Mouse (Mus musculus) left cerebral cortex, postnatal 10 days (tissue): ENCODE measurements around the gene Elovl7. TPM values are rescaled to one million over a fixed set of nuclear protein-coding genes. Genes with fewer than 3 reads are reported as not detected.

Experiments used
- DNase-seq, 2 experiments: peaks; one replicate each; pipeline ENCODE4 v3.0.0; 2021 to 2022; ENCODE audit warnings: low spot score in 2 of 2, mixed read lengths in 1 of 2; ENCODE audit errors: extremely low spot score in 1 of 2
- intact Hi-C: fragments of 180-260 bp; cut with DNase I; formaldehyde crosslinking; loops from one replicate; pipeline ENCODE4 v1.15.1; 2025
- total RNA-seq, 2 experiments: library from RNA; stranded (reverse); gene quantifications; 2 replicates each; pipeline ENCODE4 v1.2.3; 2021

Gene Elovl7
- 1 to 10 TPM; 4.6 to 5.9 TPM for total RNA-seq

DNA sequence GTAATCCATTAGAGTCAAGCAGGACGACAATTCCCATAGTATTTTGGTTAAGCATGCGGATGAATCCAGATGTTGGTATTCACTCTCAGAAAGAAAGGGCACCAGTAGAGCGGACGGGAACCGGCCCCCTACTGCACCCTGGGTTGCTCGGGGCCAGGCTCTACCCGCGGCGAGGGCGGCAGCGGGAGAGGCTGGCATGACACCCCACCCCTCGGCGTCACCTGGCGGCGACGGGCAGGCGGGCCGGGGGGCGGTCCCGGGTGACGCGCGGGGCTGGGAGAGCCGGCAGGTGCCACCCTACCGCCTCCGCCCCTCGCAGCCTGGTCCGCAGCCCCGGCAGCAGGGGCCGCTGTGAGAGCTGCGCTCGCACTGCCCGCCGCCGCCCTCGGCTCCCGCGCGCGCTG lies at the start of gene Elovl7:
TSS of gene Elovl7 (plus strand) at position 324 of the 404 bp plus-strand sequence.
- intact Hi-C loops = loop anchor here (5.0 kb wide), 1 partner anchor 103 kb away; the partner anchor contains the start of gene Depdc1b
- peak; percentile 44 to 87 for DNase-seq

DNA sequence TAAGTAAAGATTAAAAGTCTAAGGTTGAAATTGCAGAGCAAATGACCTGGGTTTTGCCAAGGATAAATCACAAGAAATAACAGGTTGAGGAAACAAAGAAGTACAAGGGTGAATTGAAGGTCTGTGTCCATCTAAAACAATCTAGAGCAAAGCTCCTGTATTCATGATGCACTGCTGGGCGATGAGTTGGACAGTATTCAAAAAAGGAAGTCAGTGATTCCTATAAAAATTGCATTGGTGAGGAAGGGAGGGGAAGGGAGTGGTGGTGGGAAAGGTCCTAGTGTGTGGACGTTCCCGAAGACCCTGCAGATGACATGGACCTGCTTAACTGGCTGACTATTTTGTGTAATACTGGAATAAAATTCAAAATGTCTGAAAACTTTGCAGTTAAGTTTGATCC lies 49.6 kb upstream of the Elovl7 start:
- intact Hi-C loops = no loop called here
- no peak for DNase-seq

DNA sequence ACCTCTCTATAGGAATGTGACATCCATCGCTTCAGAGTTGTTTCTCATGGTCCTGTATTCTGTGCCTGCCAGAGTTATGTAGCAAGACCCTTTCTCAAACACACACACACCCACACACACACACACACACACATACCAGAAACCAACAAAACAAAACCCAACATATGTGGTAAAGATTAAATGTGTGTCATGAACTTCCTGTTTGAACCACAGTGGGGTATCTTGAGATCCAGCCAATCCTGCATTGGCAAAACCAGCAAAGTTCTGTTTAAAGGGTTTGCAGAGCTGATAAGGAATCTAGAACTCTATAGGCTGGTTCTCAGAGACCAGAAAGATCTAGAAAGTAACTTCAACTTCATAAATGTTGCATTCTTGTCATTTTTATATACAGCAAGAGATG lies 44.2 kb upstream of the Elovl7 start:
- no peak for DNase-seq
- intact Hi-C loops = no loop called here

DNA sequence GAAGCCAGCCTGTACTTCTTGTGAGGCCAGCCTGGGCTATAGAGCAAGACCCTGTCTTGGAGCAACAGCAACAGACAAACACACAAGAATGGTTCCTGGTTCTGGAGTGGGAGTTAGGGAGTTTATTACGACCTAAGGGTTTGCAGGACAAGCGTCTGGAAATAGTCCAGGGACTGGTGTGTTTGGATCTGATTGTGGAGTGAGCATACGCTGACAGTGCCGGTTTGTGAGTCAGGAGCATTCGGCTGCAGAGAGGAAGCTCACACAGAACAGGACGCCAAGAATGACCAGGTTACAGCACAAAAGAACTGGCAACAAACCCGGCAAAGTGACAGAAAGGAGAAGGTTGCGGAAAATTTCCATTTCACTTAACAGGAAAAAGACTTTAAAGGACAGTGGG lies 43.7 kb upstream of the Elovl7 start:
- intact Hi-C loops = no loop called here
- no peak for DNase-seq

DNA sequence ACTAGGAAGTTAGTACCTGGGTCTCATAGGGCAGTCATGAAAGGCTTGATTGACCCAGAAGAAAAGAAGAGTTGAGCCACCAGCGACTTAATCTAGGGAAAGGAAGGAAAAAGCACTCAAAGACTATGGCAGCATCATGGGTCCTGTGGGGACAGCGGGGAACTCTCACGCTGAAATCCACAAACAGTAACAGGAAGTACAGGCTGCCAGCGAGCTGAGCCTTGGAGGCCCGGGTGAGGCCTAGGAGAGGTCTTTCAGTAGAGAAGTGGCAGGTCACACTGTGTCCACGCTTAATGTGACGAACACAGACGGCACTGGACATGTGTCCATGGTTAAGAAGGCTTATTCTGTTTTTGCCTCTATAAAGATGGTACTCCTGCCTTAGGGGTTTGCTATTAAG lies 34.6 kb upstream of the Elovl7 start:
- no peak for DNase-seq
- intact Hi-C loops = no loop called here

DNA sequence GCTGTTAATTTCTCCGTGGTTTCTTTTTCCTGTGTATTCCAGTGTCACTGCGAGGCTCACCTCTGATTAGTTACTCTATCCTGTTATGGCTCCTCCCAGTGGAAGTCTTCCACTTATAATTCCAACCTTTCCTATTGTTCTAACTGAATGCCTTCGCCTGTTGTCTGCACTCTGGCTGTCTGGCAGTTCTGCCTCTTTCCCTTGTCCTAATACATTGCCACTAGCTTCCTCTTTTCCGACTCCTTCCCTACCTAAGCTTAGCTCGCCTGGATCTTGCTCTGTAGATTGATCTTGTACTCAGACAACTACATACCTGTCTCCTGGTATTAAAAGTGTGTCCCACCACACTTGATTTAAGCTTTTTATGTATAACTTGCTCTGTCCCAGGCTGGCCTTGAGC lies 33.4 kb upstream of the Elovl7 start:
- intact Hi-C loops = no loop called here
- no peak for DNase-seq

DNA sequence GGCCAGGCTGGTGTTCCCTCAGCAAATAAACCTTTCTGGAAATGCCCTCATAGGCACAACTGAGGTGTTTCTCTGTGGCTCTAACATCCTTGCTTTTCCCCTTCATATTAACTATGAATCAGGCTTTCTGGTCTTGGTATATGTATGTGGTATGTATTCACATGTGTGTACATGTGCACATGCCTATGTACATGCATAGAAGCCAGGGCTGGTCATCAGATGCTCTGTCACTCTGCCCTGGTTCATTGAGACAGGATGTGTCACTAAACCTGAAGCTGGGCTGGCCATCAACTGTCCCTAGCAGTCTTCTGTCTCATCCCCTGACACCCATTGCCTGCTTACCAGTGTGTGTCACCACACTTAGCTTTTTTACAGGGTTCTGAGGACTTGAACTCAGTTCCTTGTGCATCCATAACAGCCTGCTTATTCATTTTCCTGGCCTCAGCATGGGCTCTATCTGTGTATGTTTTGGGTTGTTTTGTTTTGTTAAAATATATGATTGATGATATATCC lies 29.4 kb upstream of the Elovl7 start:
- intact Hi-C loops = no loop called here
- DNase-seq = no peak

DNA sequence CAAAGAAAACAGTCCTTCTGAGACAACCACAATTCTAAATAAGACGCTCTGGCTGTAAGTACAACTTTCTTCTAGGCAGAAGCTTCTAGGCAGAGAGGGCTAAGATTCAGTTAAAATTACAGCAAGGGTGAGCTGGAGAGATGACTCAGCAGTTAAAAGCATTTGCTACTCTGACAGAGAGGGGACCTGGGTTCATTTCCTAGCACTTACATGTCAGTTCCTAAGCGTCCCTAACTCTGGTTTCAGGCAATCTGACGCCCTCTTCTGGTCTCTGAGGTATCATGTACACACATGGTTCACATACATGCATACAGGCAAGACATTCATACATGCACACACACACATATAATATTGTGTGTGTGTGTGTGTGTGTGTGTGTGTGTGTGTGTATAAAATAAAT lies 28.7 kb upstream of the Elovl7 start:
- intact Hi-C loops = no loop called here
- no peak for DNase-seq

DNA sequence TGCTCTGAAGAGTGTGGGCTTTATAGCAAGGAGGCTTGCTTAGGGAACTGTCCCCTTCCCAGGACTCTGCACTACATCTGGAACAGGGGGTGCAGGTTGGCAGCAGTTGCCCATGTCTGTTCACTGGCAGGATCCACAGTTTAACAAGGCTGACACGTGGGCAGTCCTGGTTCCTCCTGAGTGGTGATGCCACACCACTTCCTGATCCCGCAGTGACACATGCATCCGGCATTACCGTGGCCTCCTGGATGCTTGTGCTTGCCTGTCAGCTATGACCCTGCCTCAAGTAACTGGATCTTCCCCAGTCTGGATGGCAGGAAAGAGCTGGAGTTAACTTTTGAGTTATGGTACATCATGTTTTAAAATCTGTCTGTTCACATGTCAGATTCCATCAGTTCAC lies 26.2 kb upstream of the Elovl7 start:
- no peak for DNase-seq
- intact Hi-C loops = no loop called here

DNA sequence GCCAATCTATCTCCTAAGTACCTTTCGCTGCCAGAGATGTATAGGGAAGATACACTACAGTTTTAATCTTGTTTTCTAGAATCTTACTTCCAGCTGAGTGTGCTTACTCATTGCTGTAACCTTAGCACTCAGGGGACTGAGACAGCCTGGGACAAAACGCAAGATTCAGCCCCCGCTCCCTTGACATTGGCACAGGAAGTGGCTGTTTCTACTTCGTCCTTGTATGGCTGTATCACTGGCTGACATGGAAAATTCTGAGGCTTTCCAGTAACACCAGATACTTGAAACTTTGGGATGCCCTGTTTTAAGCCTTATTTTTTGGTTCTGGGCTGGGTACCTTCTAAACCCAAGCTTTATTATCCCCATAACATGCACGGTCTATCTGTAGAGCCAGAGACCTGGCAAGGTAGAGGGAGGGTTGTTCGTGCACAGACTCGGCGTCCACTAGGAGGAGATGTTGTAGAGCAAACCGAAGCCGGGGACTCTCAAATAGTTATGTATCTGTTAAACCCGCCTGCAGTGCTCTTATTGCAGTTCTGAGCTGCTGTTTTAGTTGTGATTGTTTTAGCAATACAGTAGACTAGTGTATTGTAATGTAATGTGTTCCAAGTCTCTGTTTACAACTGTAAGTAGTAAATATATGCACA lies 23.0 kb upstream of the Elovl7 start:
- intact Hi-C loops = loop anchor here (2.0 to 5.0 kb wide), 2 partner anchors 140 to 1021 kb away; no protein-coding TSS in a partner anchor
- DNase-seq = peak in 1 of 2 experiments; percentile 59

DNA sequence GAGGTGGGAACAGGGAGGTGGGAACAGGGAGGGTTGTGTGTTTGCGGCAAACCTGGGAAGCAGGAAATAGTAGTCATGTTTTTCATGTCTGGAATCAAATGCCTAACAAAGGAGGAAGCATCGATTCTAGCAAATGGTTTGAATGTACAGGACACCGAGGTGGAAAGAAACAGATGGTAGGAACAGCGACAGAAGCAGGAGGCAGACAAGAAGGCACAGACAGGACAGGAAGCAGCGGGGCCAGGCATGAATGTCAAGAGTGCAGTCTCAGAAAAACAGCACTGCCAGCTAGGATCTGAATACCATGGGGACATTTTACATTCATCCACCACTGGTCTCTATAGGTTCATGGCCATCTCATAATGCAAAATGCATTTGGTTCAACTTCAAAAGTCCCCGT lies 18.7 kb upstream of the Elovl7 start:
- intact Hi-C loops = no loop called here
- no peak for DNase-seq

DNA sequence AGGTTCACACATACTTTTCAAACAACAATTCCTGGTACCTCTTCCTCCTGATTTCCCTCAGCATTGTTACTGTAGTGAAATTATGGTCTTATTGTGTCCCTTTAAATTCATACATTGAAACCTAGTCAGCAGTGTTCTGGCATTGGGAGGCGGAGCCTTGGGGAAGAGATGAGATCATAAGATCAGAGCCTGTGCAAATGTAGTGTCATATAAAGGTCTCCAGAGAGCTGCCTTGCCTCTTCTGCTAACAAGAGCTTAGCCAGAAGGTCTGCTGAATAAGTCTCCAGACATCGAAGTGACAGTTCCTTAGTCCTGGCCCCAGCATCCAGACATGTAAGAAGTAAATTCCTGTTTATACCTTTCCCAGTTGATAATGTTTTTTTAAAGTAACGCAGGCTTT lies 9.3 kb upstream of the Elovl7 start:
- intact Hi-C loops = no loop called here
- DNase-seq = no peak

DNA sequence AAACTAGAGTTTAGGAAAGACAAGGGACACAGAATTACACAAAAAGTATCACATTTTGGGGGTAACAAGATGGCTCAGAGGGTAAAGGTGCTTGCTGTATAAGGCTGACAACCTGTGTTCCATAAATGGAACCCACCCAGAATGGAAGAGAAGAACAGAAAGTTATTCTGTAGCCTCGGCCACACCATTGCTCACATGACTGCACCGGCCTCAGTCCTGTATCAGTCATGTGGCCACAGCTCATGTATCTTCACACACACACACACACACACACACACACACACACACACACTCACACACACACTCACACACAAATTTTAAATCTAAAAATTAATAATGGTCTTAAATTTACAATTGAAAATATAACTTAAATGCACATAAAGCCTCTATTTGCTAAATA lies 6.8 kb upstream of the Elovl7 start:
- no peak for DNase-seq
- intact Hi-C loops = no loop called here

DNA sequence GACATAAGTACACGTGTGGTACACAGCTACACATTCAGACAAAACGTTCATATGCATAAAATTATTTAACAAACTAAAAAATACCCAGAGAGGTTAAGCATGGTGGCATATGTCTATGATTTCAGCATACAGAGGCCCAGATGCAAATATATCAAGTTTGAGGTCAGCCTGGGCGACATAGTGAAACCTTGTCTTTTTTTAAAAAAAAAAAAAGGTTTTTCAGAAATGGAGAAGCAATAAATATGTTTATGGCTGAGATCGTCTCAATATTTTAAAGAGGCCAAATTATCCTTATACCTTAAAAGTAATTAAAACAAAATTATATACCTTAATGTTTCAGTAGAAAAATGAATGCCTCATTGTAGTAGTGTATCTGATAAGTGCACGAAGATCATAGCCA lies 6.1 kb upstream of the Elovl7 start:
- DNase-seq = no peak
- intact Hi-C loops = no loop called here

DNA sequence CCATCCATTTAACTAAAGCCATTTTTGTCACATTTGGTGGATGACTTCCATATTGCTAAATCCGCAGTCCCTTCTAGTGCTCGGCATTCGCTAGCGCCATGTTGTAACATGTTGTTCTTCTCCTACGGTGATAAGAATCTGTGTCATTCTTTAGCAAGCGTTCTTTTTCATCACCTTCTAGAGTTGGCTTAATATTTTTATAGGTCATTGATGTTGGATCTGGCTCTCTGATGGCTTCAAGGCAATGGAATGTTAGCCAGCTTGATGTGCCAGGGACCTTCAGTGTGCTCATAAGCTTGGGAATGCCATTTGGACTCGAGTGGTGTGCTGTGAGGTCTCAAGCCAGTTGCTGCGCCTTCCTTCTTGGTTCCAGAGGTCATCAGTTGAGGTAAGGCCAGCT lies 3.2 kb upstream of the Elovl7 start:
- intact Hi-C loops = loop anchor here (5.0 kb wide), 1 partner anchor 106 kb away; the partner anchor contains the start of gene Depdc1b
- no peak for DNase-seq

DNA sequence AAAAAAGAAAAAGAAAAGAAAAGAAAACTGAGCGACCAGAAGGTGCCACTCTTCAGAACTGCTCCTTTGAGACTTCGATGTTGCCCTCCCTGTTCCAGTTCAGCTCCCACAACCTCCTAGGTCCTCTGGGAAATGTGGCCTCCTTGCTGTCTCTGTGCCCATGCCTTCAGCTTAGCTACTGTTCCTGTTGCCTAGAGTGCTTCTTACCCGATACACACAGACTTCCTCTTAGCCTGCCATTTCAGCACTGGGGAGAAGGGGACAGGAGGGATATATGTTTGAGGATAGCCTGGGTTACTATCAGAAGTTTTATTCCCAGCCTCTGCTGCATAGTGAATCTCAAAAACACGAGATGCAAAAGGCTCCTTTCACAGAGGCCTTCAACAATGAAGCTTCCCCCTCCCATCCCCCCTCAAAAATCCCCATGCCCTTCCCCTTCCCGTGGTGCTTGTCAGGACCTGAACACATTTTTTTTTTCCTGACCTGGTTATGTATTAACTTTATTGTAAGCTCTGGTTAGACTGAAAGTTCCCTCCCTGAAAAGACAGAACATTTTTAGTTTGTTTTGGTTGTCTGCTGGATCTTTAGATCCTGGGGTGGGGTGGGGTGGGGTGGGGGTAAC lies 1.7 kb upstream of the Elovl7 start:
- intact Hi-C loops = loop anchor here (5.0 kb wide), 1 partner anchor 105 kb away; the partner anchor contains the start of gene Depdc1b
- no peak for DNase-seq

DNA sequence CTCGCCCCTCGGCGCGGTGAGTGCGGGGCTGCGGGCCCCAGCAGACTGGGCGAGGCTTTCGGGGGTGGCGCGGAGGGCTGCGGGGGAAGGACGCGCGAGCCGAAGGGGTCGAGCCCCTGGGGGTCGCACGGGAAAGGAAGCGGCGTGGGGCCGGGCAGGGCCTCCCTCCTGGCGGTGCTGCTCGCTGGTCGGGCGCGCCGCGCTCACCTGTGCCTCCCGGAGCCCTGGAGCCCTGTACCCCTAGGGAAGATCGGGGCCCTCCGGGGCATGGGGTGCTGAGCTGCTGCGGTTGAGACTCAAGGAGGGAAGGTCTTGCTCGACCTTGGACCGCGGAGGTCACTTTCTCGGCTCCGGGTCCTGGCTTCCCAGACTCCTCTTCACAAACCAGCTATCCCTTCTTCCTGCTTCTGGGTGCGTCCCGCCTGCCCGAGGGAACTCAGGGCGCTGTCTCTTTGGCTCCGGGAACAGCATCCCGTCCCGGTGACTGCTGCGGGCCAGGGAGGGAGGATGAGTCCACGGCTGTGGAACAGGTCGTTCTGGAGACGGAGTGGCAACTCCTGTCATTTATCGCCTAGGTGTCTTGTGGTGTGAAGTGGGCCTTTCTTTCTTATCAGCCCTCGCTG lies 392 bp downstream of the Elovl7 start:
- no peak for DNase-seq
- intact Hi-C loops = loop anchor here (5.0 kb wide), 1 partner anchor 103 kb away; the partner anchor contains the start of gene Depdc1b

DNA sequence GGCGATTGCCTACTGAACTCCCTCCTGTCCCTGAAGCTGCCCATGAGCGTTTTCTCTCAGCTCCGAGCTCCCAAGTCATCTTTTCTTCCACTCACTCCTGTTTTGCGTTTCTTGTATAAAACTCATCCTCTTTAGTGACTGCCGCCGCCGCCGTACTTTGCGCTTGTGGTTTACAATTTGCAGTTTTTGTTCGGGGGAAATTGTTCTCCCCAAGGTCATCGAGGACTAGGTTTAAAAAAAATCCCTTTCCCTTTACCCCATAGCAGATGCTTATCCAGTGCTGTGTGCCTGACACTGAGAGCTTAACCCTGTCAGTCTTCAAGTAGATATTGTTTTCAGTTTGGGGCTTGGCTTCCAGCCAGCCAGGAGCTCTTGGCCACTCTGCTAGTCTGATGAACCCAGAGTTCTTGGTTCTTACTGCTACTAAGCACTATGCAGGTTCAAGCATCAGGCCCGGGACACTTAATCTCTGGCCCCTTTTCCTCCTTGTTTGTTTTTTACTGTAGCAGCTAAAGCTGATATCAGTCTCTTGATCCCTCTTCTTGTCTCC lies 1.1 kb downstream of the Elovl7 start:
- DNase-seq = no peak
- intact Hi-C loops = no loop called here

DNA sequence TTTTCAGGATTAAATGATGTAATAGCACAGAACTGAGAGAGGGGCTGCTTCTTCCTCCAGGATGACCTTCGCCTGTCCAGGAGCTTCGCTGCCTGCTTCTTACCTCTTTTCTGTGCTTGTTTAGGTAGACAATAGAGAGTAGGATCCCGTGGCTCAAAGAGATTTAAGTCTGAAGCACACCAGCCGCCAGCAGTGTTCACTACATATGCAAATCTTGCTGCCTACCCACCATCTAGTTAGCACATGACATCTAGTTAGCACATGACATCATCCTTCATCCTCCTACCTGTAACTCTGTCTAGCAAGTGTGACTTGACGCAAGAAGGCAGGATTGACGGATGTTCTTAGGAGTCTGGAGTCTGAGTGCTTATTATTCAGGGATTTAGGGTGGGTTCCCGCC lies 5.6 kb downstream of the Elovl7 start:
- intact Hi-C loops = no loop called here
- DNase-seq = no peak

DNA sequence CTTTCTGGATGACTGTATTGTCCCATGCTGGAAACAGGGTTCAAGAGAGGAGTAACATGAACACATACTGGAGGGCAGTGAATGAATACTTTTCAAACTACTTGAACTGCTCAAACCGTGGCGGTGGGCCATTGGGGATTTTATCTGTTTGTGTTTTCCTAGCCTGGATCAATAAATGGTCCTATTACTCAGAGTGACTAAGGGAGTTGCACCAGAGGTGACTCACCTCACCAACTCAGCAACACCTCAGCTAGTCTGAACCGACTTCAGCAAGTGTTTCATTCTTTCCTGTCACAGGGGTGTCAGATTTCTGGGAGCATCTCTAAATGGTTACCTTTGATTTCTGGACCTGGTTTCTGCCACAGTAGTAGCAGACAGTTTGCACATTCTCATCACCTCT lies 15.0 kb downstream of the Elovl7 start:
- no peak for DNase-seq
- intact Hi-C loops = no loop called here
